Mouse (Mus musculus) Patski (cell line): ENCODE measurements around the gene Smpd3. TPM values are rescaled to one million over a fixed set of nuclear protein-coding genes. Genes with fewer than 3 reads are reported as not detected.

ENCODE experiments used
- ATAC-seq: fragments of 100-300 bp; one replicate; pipeline ENCODE4 v1.8.0; 2021
- CTCF ChIA-PET: fragments of 350-600 bp; sonication (Branson Sonifier 250); formaldehyde crosslinking; loops from one replicate; lab custom pipeline; 2022; ENCODE audit warnings: inconsistent platforms; lab: Charles Lee
- POLR2A ChIA-PET: fragments of 350-600 bp; sonication (Branson Sonifier 250); formaldehyde crosslinking; loops from one replicate; lab custom pipeline; 2022; ENCODE audit warnings: antibody characterized with exemption, inconsistent platforms; lab: Charles Lee
- DNase-seq: peaks from one replicate; pipeline ENCODE4 v3.0.0-alpha.2; 2011; ENCODE audit warnings: low read depth, low spot score
- H3K27me3 ChIP-seq: fragments of 371-371 bp; one replicate; pipeline ENCODE4 v1.5.1; 2021
- CTCF ChIP-seq: fragments of 100-300 bp; IDR thresholded peaks from one replicate; pipeline ENCODE4 v1.5.1; 2021
- in situ Hi-C: fragments of 300-500 bp; cut with MboI; formaldehyde crosslinking; loops from 3 replicates; pipeline ENCODE4 v1.11.1; 2018; ENCODE audit warnings: low pct_unique_long_range_greater_than_20kb, mixed read lengths
- polyA plus RNA-seq: library from polyadenylated mRNA; unstranded; gene quantifications from one replicate; pipeline ENCODE4 v1.2.3, GENCODE M21; 2021

Gene Smpd3
- polyA plus RNA-seq, 1 experiment from 2014 or later, result 0.33 TPM

- CTCF ChIA-PET, result interaction anchor here (0.6 to 1.5 kb wide), 3 partner anchors 14 to 123 kb away, joined by 3 read pairs; no protein-coding TSS in a partner anchor
- ATAC-seq (no peak), DNase-seq (no peak)
- H3K27me3 ChIP-seq, result peaks cover 69% of the 10 kb centered on the region
- TF ChIP-seq CTCF, result no peak
- POLR2A ChIA-PET, result no interaction called here
- in situ Hi-C loops, result no loop called here
Observed at GRCm38 (mm10) chr8:106333346-106333745, 4.4 kb downstream of the Smpd3 start.

- peaks cover 78% of the 10 kb centered on the region for H3K27me3 ChIP-seq
- ATAC-seq, result no peak
- no peak for DNase-seq
- ChIA-PET POLR2A (no interaction called here), CTCF (interaction anchor here (1.5 kb wide), 1 partner anchor 123 kb away, joined by 3 read pairs; no protein-coding TSS in a partner anchor)
- no peak for TF ChIP-seq CTCF
- in situ Hi-C loops, result no loop called here
Observed at GRCm38 (mm10) chr8:106332498-106332897, 5.3 kb downstream of the Smpd3 start.

- no peak for DNase-seq
- POLR2A ChIA-PET, result no interaction called here
- in situ Hi-C loops, result no loop called here
- no peak for TF ChIP-seq CTCF
- peaks cover 54% of the 10 kb centered on the region for H3K27me3 ChIP-seq
- ATAC-seq, result no peak
- CTCF ChIA-PET, result no interaction called here
Observed at GRCm38 (mm10) chr8:106326624-106327023, 11.2 kb downstream of the Smpd3 start.

GRCm38 (mm10) chr8:106321434-106321833 lies 16.4 kb downstream of the Smpd3 start:
- no peak for TF ChIP-seq CTCF
- ChIA-PET CTCF (no interaction called here), POLR2A (interaction anchor here (0.7 kb wide), 1 partner anchor 10 kb away, joined by 3 read pairs; no protein-coding TSS in a partner anchor)
- peaks cover 26% of the 10 kb centered on the region for H3K27me3 ChIP-seq
- ATAC-seq, result no peak
- DNase-seq, result no peak
- in situ Hi-C loops, result no loop called here

GRCm38 (mm10) chr8:106320002-106320401 lies 17.8 kb downstream of the Smpd3 start:
- in situ Hi-C loops, result no loop called here
- DNase-seq (no peak), ATAC-seq (no peak)
- ChIA-PET POLR2A (no interaction called here), CTCF (no interaction called here)
- TF ChIP-seq CTCF, result no peak
- peaks cover 16% of the 10 kb centered on the region for H3K27me3 ChIP-seq

- in situ Hi-C loops, result no loop called here
- POLR2A ChIA-PET, result interaction anchor here (0.8 to 1.1 kb wide), 2 partner anchors 20 to 43 kb away, joined by 3 read pairs; no protein-coding TSS in a partner anchor
- DNase-seq (no peak), ATAC-seq (no peak)
- CTCF ChIA-PET, result interaction anchor here (1.0 kb wide), 1 partner anchor 16 kb away, joined by 3 read pairs; no protein-coding TSS in a partner anchor
- TF ChIP-seq CTCF, result no peak
- peaks cover 16% of the 10 kb centered on the region for H3K27me3 ChIP-seq
Observed at GRCm38 (mm10) chr8:106317091-106317490, 20.7 kb downstream of the Smpd3 start.

GRCm38 (mm10) chr8:106316506-106316905 lies 21.3 kb downstream of the Smpd3 start:
- ATAC-seq (no peak), DNase-seq (no peak)
- H3K27me3 ChIP-seq, result peaks cover 13% of the 10 kb centered on the region
- CTCF ChIA-PET, result interaction anchor here (2.0 kb wide), 1 partner anchor 13 kb away, joined by 4 read pairs; no protein-coding TSS in a partner anchor
- in situ Hi-C loops, result no loop called here
- POLR2A ChIA-PET, result no interaction called here
- no peak for TF ChIP-seq CTCF

GRCm38 (mm10) chr8:106315402-106316187 lies 22.2 kb downstream of the Smpd3 start:
- ATAC-seq (no peak), DNase-seq (no peak)
- in situ Hi-C loops, result no loop called here
- CTCF ChIA-PET, result interaction anchor here (1.2 to 2.0 kb wide), 2 partner anchors 14 to 21 kb away, joined by 4 read pairs; no protein-coding TSS in a partner anchor
- peaks cover 9% of the 10 kb centered on the region for H3K27me3 ChIP-seq
- no peak for TF ChIP-seq CTCF
- POLR2A ChIA-PET, result no interaction called here

GRCm38 (mm10) chr8:106313799-106314198 lies 24.0 kb downstream of the Smpd3 start:
- in situ Hi-C loops, result no loop called here
- DNase-seq (no peak), ATAC-seq (no peak)
- peaks cover 6% of the 10 kb centered on the region for H3K27me3 ChIP-seq
- POLR2A ChIA-PET, result interaction anchor here (0.5 kb wide), 1 partner anchor 103 kb away, joined by 5 read pairs; the partner anchor contains the start of genes Prmt7 and Slc7a6os
- TF ChIP-seq CTCF, result no peak
- CTCF ChIA-PET, result interaction anchor here (1.7 kb wide), 1 partner anchor 8 kb away, joined by 3 read pairs; no protein-coding TSS in a partner anchor

GRCm38 (mm10) chr8:106313120-106313737 lies 24.6 kb downstream of the Smpd3 start:
- ChIA-PET POLR2A (no interaction called here), CTCF (interaction anchor here (1.7 kb wide), 1 partner anchor 8 kb away, joined by 3 read pairs; no protein-coding TSS in a partner anchor)
- ATAC-seq, result peak; percentile 63
- H3K27me3 ChIP-seq, result peaks cover 6% of the 10 kb centered on the region
- peak; percentile 70 for DNase-seq
- in situ Hi-C loops, result no loop called here
- TF ChIP-seq CTCF, result no peak
